Mouse (Mus musculus) left cerebral cortex, adult 9 months (tissue): ENCODE results near the gene Arhgap29.

ENCODE experiments used
- DNase-seq, 2 experiments: peaks; one replicate each; pipeline ENCODE4 v3.0.0; 2022; ENCODE audit warnings: low spot score in 2 of 2

Arhgap29 gene

DNA sequence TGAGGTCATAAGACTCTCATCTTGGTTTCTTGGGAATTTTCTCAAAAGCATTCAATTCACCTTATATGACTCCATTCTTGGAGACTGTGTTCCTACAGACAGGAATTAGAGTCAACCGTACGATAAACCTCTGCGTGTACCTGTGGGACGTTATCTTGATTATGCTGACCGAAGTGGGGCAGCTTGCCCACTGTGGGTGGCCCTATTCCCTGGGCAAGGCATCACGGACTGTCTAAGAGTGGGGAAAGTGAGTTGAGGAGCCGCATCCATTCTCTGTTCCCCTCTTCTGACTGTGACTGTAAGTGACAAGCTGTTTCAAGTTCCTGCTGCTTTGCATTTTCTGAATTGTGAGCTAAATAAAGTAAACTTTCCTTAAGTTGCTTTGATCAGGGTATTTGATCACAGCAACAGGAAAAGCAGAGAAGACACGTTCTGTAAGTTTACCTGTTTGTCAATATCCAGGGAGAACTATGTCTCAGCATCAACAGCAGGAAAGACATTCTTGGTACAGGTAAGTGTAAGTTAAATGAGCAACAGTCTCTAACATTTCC lies at the start of gene Arhgap29:
Arhgap29 (plus strand) TSS at position 501 of the 551 bp plus-strand sequence.
- DNase-seq, result no peak

- no peak for DNase-seq
These were observed 49.6 kb upstream of the Arhgap29 start for GRCm38 (mm10) chr3:121902729-121903128.

GRCm38 (mm10) chr3:121903286-121903685 lies 49.1 kb upstream of the Arhgap29 start:
- DNase-seq, result no peak

- no peak for DNase-seq
These were observed 48.6 kb upstream of the Arhgap29 start for GRCm38 (mm10) chr3:121903695-121904094.

DNA sequence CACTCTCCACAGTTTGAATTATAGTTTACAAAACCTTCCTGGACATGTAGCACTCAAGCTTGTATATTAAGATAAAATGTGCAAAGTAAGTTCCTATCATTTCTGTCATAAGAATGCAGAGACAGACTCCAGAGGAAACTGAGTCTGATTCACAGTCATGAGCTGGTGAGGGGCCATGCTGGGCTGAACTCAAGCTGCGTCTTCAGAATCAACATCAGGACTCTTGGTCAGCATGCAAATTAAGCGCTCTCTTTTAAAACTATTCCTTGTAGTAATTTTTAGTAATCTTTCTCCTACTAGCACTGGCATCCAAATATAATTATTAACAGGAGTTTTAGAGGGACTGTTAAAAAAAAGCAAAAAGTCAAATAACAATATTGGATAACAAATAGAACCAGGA lies 47.9 kb upstream of the Arhgap29 start:
- DNase-seq, result no peak

DNA sequence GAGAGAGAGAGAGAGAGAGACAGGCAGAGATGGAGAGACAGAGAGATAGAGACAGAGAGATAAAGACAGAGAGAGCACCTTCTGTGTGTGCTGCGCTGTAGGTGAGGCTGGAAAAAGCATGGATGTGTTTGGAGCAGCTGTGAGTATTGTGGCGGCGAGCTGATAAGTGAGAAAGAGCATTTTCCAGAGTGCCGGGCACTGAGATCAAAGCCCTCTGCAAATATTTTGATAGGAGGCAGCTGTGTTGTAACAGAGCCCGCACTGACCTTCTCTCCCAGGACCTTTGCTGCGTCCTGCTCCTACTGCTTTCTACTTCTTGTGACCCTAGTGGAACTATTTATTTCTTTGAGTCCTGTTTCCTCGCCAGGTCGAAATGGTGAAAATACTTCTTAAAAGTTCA lies 45.7 kb upstream of the Arhgap29 start:
- DNase-seq, result no peak

DNA sequence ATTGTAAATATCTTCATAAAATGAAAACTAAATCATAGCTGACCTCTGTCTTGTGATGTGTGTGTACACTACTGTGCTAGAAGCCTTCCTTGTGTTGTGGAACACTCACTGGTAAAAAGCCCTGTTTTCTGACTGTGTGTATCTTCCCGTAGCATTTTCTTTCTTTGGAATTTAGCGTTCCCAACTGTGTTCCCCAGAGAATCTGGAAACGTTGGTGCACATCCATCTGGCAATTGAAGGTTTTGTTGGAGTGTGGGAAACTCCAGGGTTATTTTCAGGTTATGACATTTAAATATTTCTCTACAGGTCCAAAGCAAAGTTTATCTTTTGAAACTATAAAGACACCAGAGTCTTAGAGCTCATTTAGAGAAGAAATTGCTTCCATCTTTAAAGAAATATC lies 43.2 kb upstream of the Arhgap29 start:
- peak in 1 of 2 experiments; percentile 6 for DNase-seq

DNA sequence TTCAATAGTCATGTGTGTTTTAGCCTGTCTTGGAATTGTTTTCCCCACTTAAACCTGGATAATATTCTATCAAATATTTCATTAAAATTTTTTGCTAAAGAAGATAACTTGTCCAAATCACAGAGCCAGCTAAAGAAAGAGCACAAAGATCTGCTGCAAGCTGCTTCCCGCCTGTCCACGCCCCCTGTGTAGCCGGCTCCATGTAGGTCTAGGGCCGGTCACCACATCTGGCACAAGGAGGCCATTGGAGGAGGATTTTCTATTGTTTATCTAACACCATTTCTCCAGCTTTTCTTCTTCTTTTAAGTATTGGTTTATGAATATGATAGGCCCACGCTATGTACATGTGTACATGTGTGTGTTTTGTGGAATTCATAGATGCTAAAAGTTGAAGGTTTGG lies 38.9 kb upstream of the Arhgap29 start:
- DNase-seq, result no peak

- DNase-seq, result no peak
These were observed 37.7 kb upstream of the Arhgap29 start for GRCm38 (mm10) chr3:121914459-121915185.

DNA sequence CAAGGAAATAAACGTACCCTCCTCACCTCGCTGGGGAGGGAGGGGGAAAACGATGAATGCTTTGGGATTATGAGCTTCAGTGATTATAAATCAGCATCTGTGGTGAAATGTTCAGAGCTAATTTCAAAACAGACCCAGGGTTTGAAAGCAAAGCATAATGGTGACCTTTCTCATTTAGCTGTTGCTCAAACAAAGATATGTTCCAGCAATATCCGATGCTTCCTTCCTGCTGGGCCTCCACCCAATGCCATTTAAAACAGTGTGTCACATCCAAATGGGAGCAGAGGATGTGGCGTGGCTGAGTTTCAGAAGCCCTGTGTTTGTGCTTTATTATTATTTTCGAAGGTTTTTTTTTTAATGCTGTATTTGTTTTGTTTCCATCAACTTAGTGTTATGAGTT lies 37.1 kb upstream of the Arhgap29 start:
- DNase-seq, result no peak

DNA sequence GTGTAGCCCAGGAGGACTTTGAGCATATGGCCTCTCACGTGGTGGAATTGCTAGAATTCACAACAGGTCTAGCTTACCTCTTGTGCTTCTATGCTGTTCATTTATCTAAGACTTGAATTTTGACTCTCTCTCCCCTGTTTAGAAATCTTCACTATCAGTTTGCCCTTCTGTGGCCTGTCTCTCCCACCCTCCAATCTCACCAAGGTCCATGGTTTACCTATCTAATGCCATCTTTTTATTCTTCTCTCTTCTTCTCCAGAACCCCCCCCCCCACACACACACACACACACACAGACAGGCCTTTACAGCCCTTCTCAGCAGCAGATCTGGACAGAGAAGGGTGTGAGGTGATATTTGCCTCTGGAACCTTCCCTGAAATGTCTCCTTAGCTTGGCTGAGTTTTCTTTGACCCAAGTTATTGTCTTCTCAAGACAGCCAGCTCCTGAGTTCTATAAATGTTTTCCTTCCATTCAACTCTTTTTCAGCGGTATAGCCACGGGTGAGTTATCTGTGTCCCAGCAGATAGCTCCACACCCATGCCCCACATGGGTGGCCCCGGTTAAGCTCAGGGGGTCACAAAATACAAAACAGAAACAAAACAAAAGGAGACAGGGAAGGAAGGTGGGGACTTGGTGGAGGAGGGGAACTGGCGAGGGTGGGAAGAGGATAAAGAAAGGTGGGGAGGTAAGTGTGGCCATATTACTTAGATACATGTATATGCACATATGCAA lies 35.4 kb upstream of the Arhgap29 start:
- no peak for DNase-seq

DNA sequence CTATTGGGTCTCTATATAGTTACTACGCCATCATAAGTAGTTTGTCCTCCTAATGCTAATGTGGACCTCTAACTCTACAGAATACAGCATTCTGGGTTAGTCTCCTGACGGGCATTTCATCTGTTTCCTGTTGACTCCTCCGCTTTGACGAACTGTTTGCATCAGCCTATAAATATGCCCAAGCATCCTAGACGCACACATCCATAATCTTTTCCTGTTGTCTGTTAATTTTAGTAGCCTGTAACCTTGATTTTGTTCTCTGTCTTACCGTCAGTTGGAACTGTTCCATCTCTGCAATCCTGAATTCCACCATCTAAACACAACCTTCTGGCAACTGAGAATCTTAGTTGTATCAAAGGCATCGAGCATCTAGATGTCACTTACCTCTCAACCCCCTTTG lies 34.7 kb upstream of the Arhgap29 start:
- no peak for DNase-seq

DNA sequence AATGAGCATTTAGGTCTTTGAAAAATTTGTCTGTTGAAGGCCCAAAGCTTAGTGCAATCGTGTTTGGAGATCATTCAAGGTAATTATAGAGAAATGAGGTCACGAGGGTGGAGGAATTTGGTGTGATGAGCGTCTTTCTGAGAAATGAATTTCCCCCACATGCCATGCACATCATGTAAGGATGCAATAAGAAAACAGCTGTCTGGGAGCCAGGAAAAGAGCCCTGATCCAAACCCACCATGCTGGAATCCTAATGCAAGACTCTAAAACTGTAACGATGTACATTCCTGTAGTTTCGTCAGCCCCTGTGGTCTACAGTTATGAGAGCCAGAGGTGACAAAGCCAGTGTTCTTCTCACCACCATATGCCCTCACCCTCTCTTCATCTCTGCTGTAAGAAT lies 32.4 kb upstream of the Arhgap29 start:
- DNase-seq, result no peak

GRCm38 (mm10) chr3:121920769-121921168 lies 31.6 kb upstream of the Arhgap29 start:
- DNase-seq, result no peak

DNA sequence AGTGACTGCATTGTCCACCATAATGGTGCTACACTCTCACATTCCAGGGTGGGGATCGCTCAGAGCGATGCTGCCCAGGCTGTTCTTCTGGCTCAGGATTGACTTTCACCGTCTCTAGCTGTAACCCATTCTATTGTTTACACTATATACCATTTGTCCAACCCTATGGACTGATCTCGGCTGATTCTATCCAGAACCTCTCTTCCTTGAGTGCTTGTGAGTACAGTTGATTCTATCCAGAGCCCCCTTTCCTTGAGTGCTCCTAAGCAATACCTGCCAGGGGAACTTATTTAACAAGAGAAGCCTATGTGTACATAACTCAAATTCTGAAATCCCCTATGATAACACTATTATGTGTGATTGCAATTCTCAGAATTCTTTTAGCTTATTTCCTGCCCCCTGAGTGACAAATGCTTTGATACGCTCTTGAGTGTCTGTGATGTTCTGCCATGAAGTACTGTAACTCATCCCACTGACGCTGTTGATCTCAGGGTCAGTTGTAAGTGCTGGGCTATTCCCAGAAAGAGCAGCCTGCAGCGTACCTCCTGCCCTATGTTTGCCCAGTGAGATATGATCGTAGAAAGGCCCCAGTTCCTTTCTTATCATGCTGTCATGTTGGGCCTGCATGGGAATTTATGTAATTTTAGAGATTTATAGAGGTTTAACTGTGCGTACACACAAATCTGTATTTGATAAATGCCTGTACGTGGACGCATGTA lies 27.4 kb upstream of the Arhgap29 start:
- DNase-seq, result no peak

DNA sequence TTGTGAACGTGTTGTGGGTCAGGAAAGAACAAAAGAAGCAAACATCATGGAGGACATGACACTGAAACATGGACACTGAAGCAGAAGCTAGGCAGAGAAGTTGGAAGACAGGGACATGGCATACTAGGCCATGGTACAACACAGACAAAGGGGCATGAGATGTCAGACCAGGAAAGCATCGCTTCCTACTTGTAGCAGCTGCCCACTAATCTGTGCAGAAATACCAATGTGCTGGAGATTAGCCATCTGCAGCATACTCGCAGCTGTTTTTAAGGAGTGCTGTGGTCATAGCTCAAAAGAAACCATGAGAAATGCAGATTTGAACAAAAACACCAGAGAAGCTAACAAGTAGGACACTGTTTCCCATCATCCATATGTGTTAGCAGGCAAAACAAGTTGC lies 24.7 kb upstream of the Arhgap29 start:
- no peak for DNase-seq

DNA sequence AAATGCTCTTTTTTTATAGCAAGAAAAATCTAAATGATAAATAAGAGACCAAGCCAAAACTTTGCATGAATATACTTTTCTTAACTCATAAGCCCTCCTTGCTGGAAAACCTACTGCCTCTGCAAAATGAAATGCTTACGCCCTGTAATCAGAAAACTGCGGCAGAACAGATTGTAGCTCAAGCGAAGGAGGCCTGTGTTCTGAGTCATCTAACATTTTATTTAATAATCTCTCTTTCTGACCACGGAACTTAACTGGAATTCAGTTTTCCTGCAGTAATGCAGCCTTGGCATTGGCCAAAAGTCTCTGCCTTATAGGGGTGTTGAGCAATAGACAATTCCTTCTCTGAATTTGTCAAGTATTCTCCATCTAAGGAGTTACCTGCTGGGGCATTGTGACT lies 19.5 kb upstream of the Arhgap29 start:
- peak in 1 of 2 experiments; percentile 12 for DNase-seq

GRCm38 (mm10) chr3:121936241-121936640 lies 16.1 kb upstream of the Arhgap29 start:
- no peak for DNase-seq

DNA sequence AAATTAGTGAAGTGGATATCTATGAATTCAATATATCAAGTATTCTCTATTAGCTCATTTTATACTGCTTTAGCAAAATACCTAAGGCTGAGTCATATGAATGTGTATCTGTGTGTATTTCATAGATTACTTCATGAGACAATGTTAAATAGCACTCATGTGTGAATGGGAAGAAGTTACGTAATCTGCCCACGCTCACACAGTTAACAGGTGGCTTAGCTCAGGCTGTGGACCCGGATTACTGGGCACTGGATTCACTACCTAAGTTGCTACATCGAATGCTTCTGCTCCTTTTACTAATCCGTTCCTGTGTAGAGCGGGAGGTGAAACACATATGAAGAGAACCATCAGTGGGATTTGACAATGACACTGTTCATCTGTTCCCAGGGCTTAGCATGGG lies 15.3 kb upstream of the Arhgap29 start:
- DNase-seq, result no peak

GRCm38 (mm10) chr3:121939658-121940057 lies 12.7 kb upstream of the Arhgap29 start:
- no peak for DNase-seq

GRCm38 (mm10) chr3:121940094-121940889 lies 12.0 kb upstream of the Arhgap29 start:
- DNase-seq, result no peak
